Mouse (Mus musculus): ENCODE data around the gene Csf3.

DNA sequence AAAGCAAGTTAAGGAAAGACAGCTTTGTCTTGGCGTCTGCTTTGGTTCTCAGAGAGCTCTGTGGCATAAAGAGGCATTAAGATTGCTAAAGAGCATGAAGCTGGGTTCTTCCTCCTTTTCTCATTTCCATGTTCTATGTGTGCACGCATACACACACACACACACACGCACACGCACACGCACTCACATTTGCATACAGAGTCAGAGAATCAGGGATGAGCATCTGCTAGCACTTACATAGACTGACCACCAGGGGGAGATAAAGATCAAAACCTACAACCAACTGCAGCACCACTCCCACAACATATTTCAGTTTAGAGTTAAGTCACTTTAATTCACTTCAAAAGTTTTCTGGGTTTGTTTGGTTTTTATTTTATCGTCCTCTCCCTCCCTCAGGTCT lies 40.5 kb upstream of the Csf3 start:
- TF ChIP-seq CTCF (IDR thresholded peaks at IDR 0.05; ENCODE audit: low read depth, low read length), result peak; percentile 32
- TF ChIP-seq POLR2A (IDR thresholded peaks at IDR 0.05; ENCODE audit: insufficient read depth, low read length), result no peak
- no peak for TF ChIP-seq EP300 (IDR thresholded peaks at IDR 0.05; ENCODE audit: insufficient read depth, low read depth, low read length)

Measured in ES-Bruce4 (cell line).